ENCODE assay signal across 18 mouse cellular contexts in genomic region chr4:97714616-97715015, GRCm38 (mm10). TPM values are rescaled to one million over a fixed set of nuclear protein-coding genes. Genes with fewer than 3 reads are reported as not detected.
DNase-seq lines count a peak whose midpoint lies in the region; ATAC-seq and TF ChIP-seq lines count a peak whose summit lies in the region.
"Had no signal": no experiment of that assay in that cellular context is flagged by ENCODE, and none has a peak within 500 bp of the region (broad histone marks: within the 10 kb centered on the region; RNA-seq: fewer than 3 reads in every experiment).

No protein-coding gene starts in this region.

- H3K27me3 ChIP-seq in forebrain, embryonic 11.5 days (ENCODE audit: control insufficient read depth, insufficient read depth, low read length), result no peaks in the 10 kb centered on the region
- no peaks in the 10 kb centered on the region for H3K27me3 ChIP-seq in forebrain, embryonic 10.5 days (ENCODE audit: poor library complexity, severe bottlenecking)
- no peaks in the 10 kb centered on the region for H3K27me3 ChIP-seq in forebrain, embryonic 14.5 days (replicated peaks; ENCODE audit: control insufficient read depth, insufficient read depth, low read length)
- H3K27me3 ChIP-seq in lung, postnatal 0 days (replicated peaks; ENCODE audit: insufficient read depth, low read length), result no peaks in the 10 kb centered on the region
- H3K27me3 ChIP-seq: limb, embryonic 15.5 days; neural tube, embryonic 15.5 days; Patski had no signal

- WGBS in forebrain, embryonic 11.5 days, result 83% methylated on average over 6 of the region's 6 CpGs
- WGBS in forebrain, embryonic 10.5 days, result 86% methylated on average over 6 of the region's 6 CpGs
- WGBS in forebrain, embryonic 14.5 days, result 49% methylated on average over 6 of the region's 6 CpGs
- 38% methylated on average over 6 of the region's 6 CpGs for WGBS in lung, postnatal 0 days

- H3K4me3 ChIP-seq in forebrain, embryonic 11.5 days (ENCODE audit: low read depth, low read length), result no peak overlapping the region
- no peak overlapping the region for H3K4me3 ChIP-seq in forebrain, embryonic 10.5 days
- no peak overlapping the region for H3K4me3 ChIP-seq in forebrain, embryonic 14.5 days (ENCODE audit: low read depth, low read length)
- no peak overlapping the region for H3K4me3 ChIP-seq in lung, postnatal 0 days (ENCODE audit: low read depth, low read length)
- H3K4me3 ChIP-seq: erythroblast, embryonic 14.5 days; hindbrain, embryonic 10.5 days; limb, embryonic 15.5 days; midbrain, embryonic 10.5 days; neural tube, embryonic 15.5 days had no signal

- no peaks in the 10 kb centered on the region for H3K4me1 ChIP-seq in forebrain, embryonic 11.5 days (replicated peaks; ENCODE audit: control insufficient read depth, insufficient read depth, low read length)
- H3K4me1 ChIP-seq in forebrain, embryonic 10.5 days, result no peaks in the 10 kb centered on the region
- peaks cover 16% of the 10 kb centered on the region; the same call in 1 of the 2 replicates for H3K4me1 ChIP-seq in forebrain, embryonic 14.5 days (ENCODE audit: control insufficient read depth, insufficient read depth, low read length)
- H3K4me1 ChIP-seq in lung, postnatal 0 days (ENCODE audit: insufficient read depth, low read depth, low read length), result no peaks in the 10 kb centered on the region
- H3K4me1 ChIP-seq: limb, embryonic 15.5 days had no signal

- no peak for TF ChIP-seq CTCF in brain, embryonic 14.5 days (IDR thresholded peaks at IDR 0.05; ENCODE audit: borderline replicate concordance, extremely low read depth, insufficient read depth, insufficient read length)
- no peak for TF ChIP-seq CTCF in lung, postnatal 0 days (IDR thresholded peaks at IDR 0.05)

- peak; percentile 76 for TF ChIP-seq EP300 in lung, postnatal 0 days (IDR thresholded peaks at IDR 0.05)

- H3K9ac ChIP-seq in forebrain, embryonic 11.5 days (ENCODE audit: low read length), result no peak overlapping the region
- no peak overlapping the region for H3K9ac ChIP-seq in forebrain, embryonic 14.5 days (ENCODE audit: low read length)
- H3K9ac ChIP-seq in lung, postnatal 0 days (replicated peaks; ENCODE audit: low read depth), result no peak overlapping the region
- H3K9ac ChIP-seq: limb, embryonic 15.5 days; neural tube, embryonic 15.5 days had no signal

- intact Hi-C loops in heart, postnatal 36 days (cut with DNase I), result no loop called here

- no peaks in the 10 kb centered on the region for H3K36me3 ChIP-seq in forebrain, embryonic 11.5 days (ENCODE audit: control insufficient read depth, insufficient read depth, low read length)
- no peaks in the 10 kb centered on the region for H3K36me3 ChIP-seq in forebrain, embryonic 10.5 days (replicated peaks)
- H3K36me3 ChIP-seq in forebrain, embryonic 14.5 days (ENCODE audit: control insufficient read depth, insufficient read depth, low read length), result no peaks in the 10 kb centered on the region
- H3K36me3 ChIP-seq in lung, postnatal 0 days (ENCODE audit: insufficient read depth, low read length), result no peaks in the 10 kb centered on the region
- H3K36me3 ChIP-seq: hindbrain, embryonic 10.5 days; limb, embryonic 15.5 days; midbrain, embryonic 10.5 days; neural tube, embryonic 15.5 days had no signal

- TF ChIP-seq POLR2A in brain, embryonic 14.5 days (IDR thresholded peaks at IDR 0.05; ENCODE audit: borderline replicate concordance, extremely low read depth, insufficient read depth, insufficient read length, poor library complexity, severe bottlenecking), result no peak

- ATAC-seq in forebrain, embryonic 11.5 days (replicated peaks; ENCODE audit: low FRiP score), result 0 out of 2 replicates have a peak, but pooled peaks have one; percentile 49
- peak; percentile 87 for ATAC-seq in forebrain, embryonic 14.5 days
- peak; percentile 86 for ATAC-seq in lung, postnatal 0 days
- ATAC-seq: inflammation-experienced regulatory T-cells, adult 6 months; Patski had no signal

- DNase-seq in forebrain, embryonic 11.5 days (ENCODE audit: low spot score), result no peak
- DNase-seq in forebrain, embryonic 10.5 days (ENCODE audit: extremely low spot score, low spot score), result no peak
- DNase-seq in brain, embryonic 14.5 days (ENCODE audit: low read depth), result peak; percentile 82
- peak; percentile 71 for DNase-seq in forebrain, embryonic 14.5 days (ENCODE audit: low spot score)
- DNase-seq in lung, postnatal 0 days (ENCODE audit: low spot score), result peak; percentile 83
- no peak for DNase-seq in gastrocnemius, adult 18-20 months (ENCODE audit: low spot score)
- DNase-seq in adrenal gland, postnatal 4 days (ENCODE audit: low spot score in 2 of 2), result no peak
- DNase-seq in heart, postnatal 36 days, result no peak
- DNase-seq: cerebellum, adult 11 months; kidney, adult 8-10 months; kidney, postnatal 25 days had no signal

- H3K4me2 ChIP-seq in forebrain, embryonic 11.5 days (ENCODE audit: low read depth, low read length, severe bottlenecking), result no peak overlapping the region
- H3K4me2 ChIP-seq in forebrain, embryonic 14.5 days (ENCODE audit: low read length), result no peak overlapping the region
- H3K4me2 ChIP-seq in lung, postnatal 0 days (replicated peaks; ENCODE audit: low read depth, low read length), result no peak overlapping the region
- H3K4me2 ChIP-seq: limb, embryonic 15.5 days; neural tube, embryonic 15.5 days had no signal

- no peaks in the 10 kb centered on the region for H3K9me3 ChIP-seq in forebrain, embryonic 11.5 days (ENCODE audit: control insufficient read depth, low read length)
- H3K9me3 ChIP-seq in forebrain, embryonic 10.5 days, result no peaks in the 10 kb centered on the region
- H3K9me3 ChIP-seq in forebrain, embryonic 14.5 days (replicated peaks; ENCODE audit: control insufficient read depth, low read length), result no peaks in the 10 kb centered on the region
- H3K9me3 ChIP-seq in lung, postnatal 0 days (ENCODE audit: low read length), result no peaks in the 10 kb centered on the region
- H3K9me3 ChIP-seq: hindbrain, embryonic 10.5 days; limb, embryonic 15.5 days; midbrain, embryonic 10.5 days; neural tube, embryonic 15.5 days had no signal

- no peak overlapping the region for H3K27ac ChIP-seq in forebrain, embryonic 11.5 days (ENCODE audit: low read depth, low read length)
- H3K27ac ChIP-seq in forebrain, embryonic 10.5 days, result no peak overlapping the region
- H3K27ac ChIP-seq in forebrain, embryonic 14.5 days (ENCODE audit: low read depth, low read length), result no peak overlapping the region
- no peak overlapping the region for H3K27ac ChIP-seq in lung, postnatal 0 days (ENCODE audit: low read length)
- H3K27ac ChIP-seq: hindbrain, embryonic 10.5 days; limb, embryonic 15.5 days; midbrain, embryonic 10.5 days; neural tube, embryonic 15.5 days had no signal

RNA-seq across cellular contexts. Expression of gene Nfia, which starts 57.9 kb away (rescaled TPM):
- 39.5 and 45.4 TPM in 2 replicates for polyA plus RNA-seq in forebrain, embryonic 11.5 days (2014; fragmentation: Nextera tagmentation; extraction: Ambion mirVana)
- polyA plus RNA-seq in forebrain, embryonic 10.5 days (2016; fragmentation: Nextera tagmentation; extraction: Ambion mirVana), result 10.9 and 17.6 TPM in 2 replicates
- polyA plus RNA-seq in brain, embryonic 14.5 days (2012; rRNA removed), result 54.5 and 56.0 TPM in 2 replicates
- 71.5 and 85.9 TPM in 2 replicates for polyA plus RNA-seq in forebrain, embryonic 14.5 days (2014; fragmentation: Nextera tagmentation; extraction: Ambion mirVana)
- 40.5 and 45.4 TPM in 2 replicates for polyA plus RNA-seq in lung, postnatal 0 days (2015; fragmentation: Nextera tagmentation; extraction: Ambion mirVana)
- 10 to 100 TPM; 56.3 to 56.9 TPM for total RNA-seq in gastrocnemius, adult 18-20 months (2021)
- total RNA-seq in adrenal gland, postnatal 4 days (2021), result 100 to 1,000 TPM; 208 to 223 TPM
- total RNA-seq in heart, postnatal 36 days (2021), result 100 to 1,000 TPM; 128 to 149 TPM

Comparison
In these comparisons a context has a peak if more than half of its experiments do, and no peak if none do; other contexts are left out.
1. DNase-seq: peak in brain, embryonic 14.5 days (single experiment), forebrain, embryonic 14.5 days (single experiment) and lung, postnatal 0 days (single experiment); none in forebrain, embryonic 11.5 days (single experiment), forebrain, embryonic 10.5 days (single experiment), gastrocnemius, adult 18-20 months (single experiment), adrenal gland, postnatal 4 days (0 of 2) and heart, postnatal 36 days (0 of 2).
2. Peak in every context shown above with its lines, with median percentiles within 50 percentile points of each other: ATAC-seq.